Mouse (Mus musculus): ENCODE data around the gene Agpat3. TPM values are rescaled to one million over a fixed set of nuclear protein-coding genes. Genes with fewer than 3 reads are reported as not detected.
A peak's percentile ranks its signal among the peaks of the same experiment; 100 is the strongest.

Gene Agpat3
- total and polyA plus RNA-seq, 2 experiments, result 132 to 351 TPM

DNA sequence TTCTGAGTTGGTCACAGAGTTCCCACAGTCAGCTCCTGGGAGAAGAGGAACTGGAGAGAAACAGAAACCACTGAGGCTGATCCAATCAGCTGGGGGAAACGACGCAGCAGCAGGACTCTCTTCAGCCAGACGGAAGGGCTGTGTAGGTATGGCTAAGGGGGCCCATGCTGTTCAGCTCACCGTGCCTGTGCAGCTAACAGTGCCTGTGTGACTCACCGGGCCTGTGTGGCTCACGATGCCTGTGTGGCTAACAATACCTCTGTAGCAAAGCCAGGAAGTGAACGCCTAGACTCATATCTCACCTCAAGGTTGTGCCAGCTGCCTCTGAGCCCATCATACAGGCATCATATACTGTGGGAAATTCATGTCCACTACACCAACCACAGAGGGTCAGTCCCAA lies 48.6 kb downstream of the Agpat3 start:
- H3K9ac ChIP-seq (ENCODE audit: low read depth, low read length), result no peak overlapping the region
- H3K4me3 ChIP-seq (ENCODE audit: insufficient read depth, low read depth, low read length), result no peak overlapping the region
- no peak for TF ChIP-seq POLR2A (IDR thresholded peaks at IDR 0.05; ENCODE audit: extremely low read depth, insufficient read depth, low read length)
- TF ChIP-seq CTCF (IDR thresholded peaks at IDR 0.05; ENCODE audit: low read depth, low read length), result no peak
- peaks cover 5% of the 10 kb centered on the region for H3K4me1 ChIP-seq (ENCODE audit: control insufficient read depth, insufficient read depth, low read length)
- no peaks in the 10 kb centered on the region for H3K36me3 ChIP-seq (ENCODE audit: control insufficient read depth, insufficient read depth, low read length)
- no peak for DNase-seq (ENCODE audit: extremely low read depth, low read depth, low spot score)
- 88% methylated on average over 7 of the region's 7 CpGs for WGBS
- no peak overlapping the region for H3K27ac ChIP-seq (replicated peaks; ENCODE audit: insufficient read depth, low read depth, low read length)
- peaks cover 16% of the 10 kb centered on the region for H3K79me2 ChIP-seq (ENCODE audit: control insufficient read depth, insufficient read depth, low read length)
- no peaks in the 10 kb centered on the region for H3K27me3 ChIP-seq (ENCODE audit: control insufficient read depth, insufficient read depth, low read length)

DNA sequence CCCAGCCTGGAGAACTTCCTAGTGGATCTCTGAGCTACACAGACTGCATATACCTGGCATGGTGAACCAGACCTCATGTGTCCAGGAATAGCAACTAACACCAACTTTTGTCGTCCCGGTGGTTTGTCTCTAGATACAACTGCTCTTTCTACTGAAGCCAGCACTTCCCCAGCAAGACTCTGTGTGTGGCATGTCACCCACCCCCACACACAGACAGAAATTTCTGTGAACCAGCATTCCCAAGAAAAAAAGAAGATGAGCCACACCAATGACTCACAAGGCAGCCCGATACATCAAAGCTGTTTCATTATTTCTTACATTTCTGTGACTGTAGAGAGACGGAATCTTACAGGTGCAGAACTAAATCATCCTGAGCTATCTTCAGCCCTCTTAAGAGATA lies 52.2 kb downstream of the Agpat3 start:
- TF ChIP-seq POLR2A (IDR thresholded peaks at IDR 0.05; ENCODE audit: extremely low read depth, insufficient read depth, low read length) (no peak), CTCF (IDR thresholded peaks at IDR 0.05; ENCODE audit: low read depth, low read length) (no peak)
- Histone ChIP-seq H3K4me3 (ENCODE audit: insufficient read depth, low read depth, low read length) (no peak overlapping the region), H3K79me2 (ENCODE audit: control insufficient read depth, insufficient read depth, low read length) (peaks cover 14% of the 10 kb centered on the region; the same call in 1 of the 2 replicates), H3K9ac (ENCODE audit: low read depth, low read length) (no peak overlapping the region), H3K27ac (replicated peaks; ENCODE audit: insufficient read depth, low read depth, low read length) (no peak overlapping the region), H3K36me3 (ENCODE audit: control insufficient read depth, insufficient read depth, low read length) (no peaks in the 10 kb centered on the region), H3K27me3 (ENCODE audit: control insufficient read depth, insufficient read depth, low read length) (no peaks in the 10 kb centered on the region), H3K4me1 (ENCODE audit: control insufficient read depth, insufficient read depth, low read length) (peaks cover 21% of the 10 kb centered on the region)
- WGBS, result 89% methylated on average over 4 of the region's 4 CpGs
- no peak for DNase-seq (ENCODE audit: extremely low read depth, low read depth, low spot score)

- Histone ChIP-seq H3K4me1 (ENCODE audit: control insufficient read depth, insufficient read depth, low read length) (peaks cover 28% of the 10 kb centered on the region), H3K36me3 (ENCODE audit: control insufficient read depth, insufficient read depth, low read length) (no peaks in the 10 kb centered on the region), H3K79me2 (ENCODE audit: control insufficient read depth, insufficient read depth, low read length) (peaks cover 14% of the 10 kb centered on the region; the same call in 1 of the 2 replicates), H3K4me3 (ENCODE audit: insufficient read depth, low read depth, low read length) (no peak overlapping the region), H3K27ac (replicated peaks; ENCODE audit: insufficient read depth, low read depth, low read length) (peak overlapping the region; percentile 90), H3K9ac (ENCODE audit: low read depth, low read length) (no peak overlapping the region), H3K27me3 (ENCODE audit: control insufficient read depth, insufficient read depth, low read length) (no peaks in the 10 kb centered on the region)
- no peak for DNase-seq (ENCODE audit: extremely low read depth, low read depth, low spot score)
- TF ChIP-seq POLR2A (IDR thresholded peaks at IDR 0.05; ENCODE audit: extremely low read depth, insufficient read depth, low read length) (no peak), CTCF (IDR thresholded peaks at IDR 0.05; ENCODE audit: low read depth, low read length) (no peak)
- 90% methylated on average over 8 of the region's 8 CpGs for WGBS
Measured at GRCm38 (mm10) chr10:78298651-78299644, 53.3 kb downstream of the Agpat3 start.

DNA sequence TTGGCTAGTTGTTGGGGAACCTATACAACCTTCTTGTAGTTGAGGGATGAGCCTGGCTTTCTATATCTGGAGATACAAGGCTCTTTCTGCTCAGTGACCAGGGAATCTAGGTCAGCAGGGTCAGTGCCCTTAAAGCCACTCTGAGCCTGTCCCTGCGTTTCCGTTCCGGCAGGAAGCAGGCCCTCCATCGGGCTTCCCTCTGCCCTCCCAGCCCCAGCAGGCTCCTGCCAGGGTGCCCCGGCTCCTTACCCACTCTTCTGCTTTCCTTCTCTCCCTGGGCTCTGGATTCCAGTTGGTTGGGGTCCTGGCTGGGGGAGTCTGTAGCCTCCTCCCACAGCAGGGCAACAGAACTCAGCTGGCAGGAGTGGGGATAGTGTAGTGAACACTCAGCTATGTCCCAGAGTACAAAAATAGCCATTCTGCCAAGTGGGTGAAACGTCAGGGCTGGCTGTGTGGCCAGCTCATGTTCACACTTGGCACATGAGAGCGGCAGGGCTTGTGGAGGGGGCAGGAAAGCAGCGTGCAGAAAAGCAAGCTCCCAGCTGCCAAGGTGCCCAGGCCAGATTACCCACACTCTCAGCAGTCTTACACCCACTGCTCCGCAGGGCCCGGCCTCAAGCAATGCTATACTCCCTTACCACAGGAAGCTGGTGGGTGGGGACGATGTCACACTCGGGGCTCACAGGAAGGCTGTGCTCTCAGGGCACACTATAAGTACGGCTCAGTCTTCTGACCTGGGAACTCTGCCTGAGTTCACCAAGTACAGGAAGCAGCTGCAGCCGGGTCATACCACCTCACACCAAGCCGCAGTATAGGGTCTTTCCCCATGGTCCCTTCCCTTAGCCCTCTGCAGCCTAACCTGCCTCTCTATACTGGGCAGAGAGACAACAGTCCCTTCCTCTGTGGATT lies 54.5 kb downstream of the Agpat3 start:
- H3K27ac ChIP-seq (replicated peaks; ENCODE audit: insufficient read depth, low read depth, low read length), result peak overlapping the region; percentile 90
- under 1% methylated on average over 15 of the region's 15 CpGs for WGBS
- peak overlapping the region; percentile 48 for H3K4me3 ChIP-seq (ENCODE audit: insufficient read depth, low read depth, low read length)
- H3K79me2 ChIP-seq (ENCODE audit: control insufficient read depth, insufficient read depth, low read length), result peaks cover 14% of the 10 kb centered on the region; the same call in 1 of the 2 replicates
- H3K9ac ChIP-seq (ENCODE audit: low read depth, low read length), result peak overlapping the region; percentile 50
- no peaks in the 10 kb centered on the region for H3K27me3 ChIP-seq (ENCODE audit: control insufficient read depth, insufficient read depth, low read length)
- H3K36me3 ChIP-seq (ENCODE audit: control insufficient read depth, insufficient read depth, low read length), result no peaks in the 10 kb centered on the region
- peak; percentile 96 for DNase-seq (ENCODE audit: extremely low read depth, low read depth, low spot score)
- no peak for TF ChIP-seq POLR2A (IDR thresholded peaks at IDR 0.05; ENCODE audit: extremely low read depth, insufficient read depth, low read length)
- TF ChIP-seq CTCF (IDR thresholded peaks at IDR 0.05; ENCODE audit: low read depth, low read length), result no peak
- peaks cover 35% of the 10 kb centered on the region for H3K4me1 ChIP-seq (ENCODE audit: control insufficient read depth, insufficient read depth, low read length)

- peaks cover 43% of the 10 kb centered on the region for H3K4me1 ChIP-seq (ENCODE audit: control insufficient read depth, insufficient read depth, low read length)
Measured at GRCm38 (mm10) chr10:78296980-78297379, 55.3 kb downstream of the Agpat3 start.

More at GRCm38 (mm10) chr10:78296980-78297379, 55.3 kb downstream of the Agpat3 start:
- Histone ChIP-seq H3K27ac (replicated peaks; ENCODE audit: insufficient read depth, low read depth, low read length) (peak overlapping the region; percentile 90), H3K4me3 (ENCODE audit: insufficient read depth, low read depth, low read length) (no peak overlapping the region), H3K9ac (ENCODE audit: low read depth, low read length) (peak overlapping the region; percentile 6), H3K36me3 (ENCODE audit: control insufficient read depth, insufficient read depth, low read length) (no peaks in the 10 kb centered on the region), H3K27me3 (ENCODE audit: control insufficient read depth, insufficient read depth, low read length) (no peaks in the 10 kb centered on the region), H3K79me2 (ENCODE audit: control insufficient read depth, insufficient read depth, low read length) (peaks cover 16% of the 10 kb centered on the region; the same call in 1 of the 2 replicates)
- TF ChIP-seq POLR2A (IDR thresholded peaks at IDR 0.05; ENCODE audit: extremely low read depth, insufficient read depth, low read length), result no peak
- TF ChIP-seq CTCF (IDR thresholded peaks at IDR 0.05; ENCODE audit: low read depth, low read length), result no peak
- peak; percentile 57 for DNase-seq (ENCODE audit: extremely low read depth, low read depth, low spot score)
- 39% methylated on average over 4 of the region's 4 CpGs for WGBS
